Mouse (Mus musculus): Measurements from ENCODE around the gene Akap6. TPM values are rescaled to one million over a fixed set of nuclear protein-coding genes. Genes with fewer than 3 reads are reported as not detected.

Akap6 gene
- polyA plus RNA-seq (2012; rRNA removed): 4.1 and 6.3 TPM in 2 replicates

- DNase-seq (ENCODE audit: low spot score): no peak
Observed at GRCm38 (mm10) chr12:52699146-52699545, at the start of gene Akap6. Gene Akap6 (plus strand): TSS chr12:52699383.

DNA sequence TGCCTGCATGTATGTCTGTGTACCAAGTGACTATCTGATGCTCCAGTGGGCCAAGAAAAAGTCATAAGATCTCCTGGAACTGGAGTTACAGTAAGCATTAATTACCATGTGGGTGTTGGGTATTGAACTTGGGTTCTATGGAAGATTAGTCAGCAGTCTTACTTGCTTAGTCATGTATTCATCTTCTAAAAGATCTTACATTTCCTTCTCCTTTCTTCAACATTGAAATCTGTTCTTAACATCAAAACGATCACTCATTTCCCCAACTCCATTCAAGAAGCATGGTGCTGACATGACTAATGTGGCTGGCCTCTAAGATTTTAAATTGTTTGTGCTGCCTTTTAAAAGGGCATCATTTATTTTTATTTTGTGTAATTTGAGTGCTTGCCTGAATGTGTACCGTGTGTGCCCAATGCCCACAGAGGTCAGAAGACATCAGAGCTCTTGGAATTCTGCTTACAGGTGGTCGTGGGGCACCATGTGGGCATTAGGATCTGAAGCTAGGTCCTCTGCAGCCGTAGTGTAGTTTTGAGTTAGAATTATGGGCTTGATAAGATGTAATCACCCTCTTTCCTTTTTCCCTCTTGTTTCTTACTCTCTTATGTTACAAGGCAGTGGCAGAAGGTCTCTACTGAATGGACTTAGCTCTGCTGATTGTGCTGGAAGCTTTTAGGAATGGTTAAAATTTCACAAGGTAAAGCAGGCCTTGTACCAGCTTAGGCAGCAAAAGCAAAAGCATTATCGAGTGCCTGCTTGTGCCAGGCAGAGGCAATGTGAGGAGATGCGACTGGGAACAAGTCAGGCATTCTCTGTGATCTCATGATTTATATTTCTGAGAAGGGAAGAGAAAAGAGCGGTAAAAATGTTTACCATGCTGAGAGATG lies 36.0 kb upstream of the Akap6 start:
- DNase-seq (ENCODE audit: low spot score): no peak

GRCm38 (mm10) chr12:52664944-52665343 lies 34.2 kb upstream of the Akap6 start:
- DNase-seq (ENCODE audit: low spot score): no peak

DNA sequence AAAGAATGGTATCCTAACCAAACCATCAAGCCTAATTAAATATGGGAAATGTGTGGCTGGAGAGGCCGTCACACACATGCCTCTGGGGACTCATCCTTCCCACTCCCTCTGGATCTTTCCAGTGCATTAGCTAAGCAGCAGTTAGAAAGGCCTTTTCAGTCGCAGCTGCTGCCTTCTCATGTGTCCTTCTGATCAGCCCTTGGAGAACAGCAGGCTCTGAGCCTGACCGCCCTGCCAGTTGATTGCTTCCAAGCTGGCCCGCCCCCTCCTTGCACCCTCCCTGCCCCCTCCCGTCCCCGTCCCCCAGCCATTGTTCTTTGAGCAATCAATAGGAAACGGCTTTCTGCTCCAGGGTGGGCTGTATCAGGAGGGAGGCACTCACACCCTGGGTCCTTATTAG lies 27.7 kb upstream of the Akap6 start:
- no peak for DNase-seq (ENCODE audit: low spot score)

- no peak for DNase-seq (ENCODE audit: low spot score)
Observed at GRCm38 (mm10) chr12:52671943-52672342, 27.2 kb upstream of the Akap6 start.

- no peak for DNase-seq (ENCODE audit: low spot score)
Observed at GRCm38 (mm10) chr12:52673361-52673960, 25.7 kb upstream of the Akap6 start.

DNA sequence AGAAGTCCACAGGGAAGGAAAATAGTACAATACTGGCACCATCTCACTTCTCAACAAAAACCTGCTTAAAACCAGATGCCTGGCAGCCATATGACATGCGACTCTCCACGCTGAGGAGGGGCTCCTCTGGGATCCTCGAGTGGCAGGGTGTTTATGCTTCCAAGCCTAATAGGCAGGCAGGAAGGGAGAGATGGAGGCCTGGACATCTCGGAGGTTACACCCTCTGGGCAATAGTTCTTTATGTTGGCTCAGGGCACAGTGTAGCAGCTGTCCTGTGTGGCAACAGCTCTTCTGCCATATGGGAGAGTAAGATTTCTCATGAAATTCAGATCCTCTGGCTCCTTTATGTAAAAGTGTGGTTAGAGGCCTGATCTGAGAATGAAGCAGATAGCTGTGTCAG lies 24.2 kb upstream of the Akap6 start:
- DNase-seq (ENCODE audit: low spot score): no peak

DNA sequence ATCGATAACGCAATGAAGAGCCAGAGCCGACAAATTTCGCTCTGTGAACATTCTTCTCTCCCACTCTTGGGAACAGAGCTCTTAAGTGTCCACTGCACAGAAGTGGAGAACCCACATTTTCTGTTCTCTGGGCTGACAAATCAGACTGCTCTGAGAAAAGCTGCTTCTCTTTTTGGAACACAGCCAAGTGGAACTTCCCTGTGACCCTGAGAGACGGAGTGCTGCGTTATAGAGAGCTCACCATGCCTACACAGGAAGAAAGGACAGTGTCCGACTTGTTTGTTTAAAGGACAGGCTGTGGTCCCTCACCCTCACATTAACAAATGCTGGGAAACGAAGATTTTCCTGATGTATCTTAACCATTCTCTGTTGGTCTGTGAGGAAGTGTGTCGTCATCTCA lies 11.8 kb upstream of the Akap6 start:
- DNase-seq (ENCODE audit: low spot score): no peak

GRCm38 (mm10) chr12:52688712-52689111 lies 10.5 kb upstream of the Akap6 start:
- DNase-seq (ENCODE audit: low spot score): no peak

DNA sequence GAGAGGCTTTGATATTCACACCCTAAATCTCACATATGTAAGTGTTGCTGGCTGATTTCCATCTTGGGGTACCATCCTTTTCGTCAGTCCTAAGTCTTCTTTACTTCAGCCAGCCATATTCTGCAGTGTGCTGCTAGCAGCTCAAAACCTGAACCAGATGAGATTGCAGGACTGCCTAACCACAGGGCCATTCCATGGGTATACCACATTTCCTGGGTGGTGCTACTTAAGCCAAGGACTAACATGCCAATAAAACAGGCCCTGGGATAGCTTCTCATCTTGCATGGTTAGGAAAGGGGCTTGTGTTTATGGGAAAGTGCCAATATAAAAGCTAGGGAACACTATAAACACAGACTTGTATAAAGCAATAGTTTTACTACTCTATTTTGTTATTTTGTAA lies 7.6 kb upstream of the Akap6 start:
- no peak for DNase-seq (ENCODE audit: low spot score)

DNA sequence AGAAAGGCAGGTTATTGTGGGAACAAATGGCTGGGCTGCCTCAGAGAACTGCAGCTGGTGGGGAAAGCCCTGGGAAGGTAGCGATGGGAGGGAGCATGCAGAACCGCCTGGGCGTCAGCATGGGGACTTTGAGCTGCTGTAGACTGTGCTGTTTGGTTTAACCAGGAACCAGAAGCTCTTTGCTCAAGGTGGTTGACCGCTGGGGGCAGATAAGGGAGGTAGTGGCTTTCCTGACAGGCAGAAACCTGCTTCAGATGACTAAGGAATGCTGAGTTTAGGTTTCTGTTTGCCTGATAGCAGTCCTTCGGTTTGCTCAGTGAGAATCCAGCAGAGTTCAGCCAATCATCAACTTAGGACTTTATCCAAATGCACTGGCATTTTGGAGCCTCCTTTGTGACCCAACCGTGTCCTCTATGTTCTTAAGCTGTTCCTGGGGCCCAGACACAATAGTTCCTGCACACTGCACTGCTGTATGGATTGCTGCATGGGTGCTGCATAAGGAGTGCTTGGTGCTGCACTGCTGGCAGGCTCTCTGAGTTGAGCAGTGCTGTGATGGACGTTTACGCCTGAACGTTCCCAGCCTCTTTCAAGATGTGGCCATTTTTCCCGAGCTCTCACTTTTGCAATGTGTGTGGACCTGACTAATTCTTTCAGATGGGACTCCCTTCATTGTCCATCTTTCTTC lies 6.8 kb upstream of the Akap6 start:
- DNase-seq (ENCODE audit: low spot score): no peak

DNA sequence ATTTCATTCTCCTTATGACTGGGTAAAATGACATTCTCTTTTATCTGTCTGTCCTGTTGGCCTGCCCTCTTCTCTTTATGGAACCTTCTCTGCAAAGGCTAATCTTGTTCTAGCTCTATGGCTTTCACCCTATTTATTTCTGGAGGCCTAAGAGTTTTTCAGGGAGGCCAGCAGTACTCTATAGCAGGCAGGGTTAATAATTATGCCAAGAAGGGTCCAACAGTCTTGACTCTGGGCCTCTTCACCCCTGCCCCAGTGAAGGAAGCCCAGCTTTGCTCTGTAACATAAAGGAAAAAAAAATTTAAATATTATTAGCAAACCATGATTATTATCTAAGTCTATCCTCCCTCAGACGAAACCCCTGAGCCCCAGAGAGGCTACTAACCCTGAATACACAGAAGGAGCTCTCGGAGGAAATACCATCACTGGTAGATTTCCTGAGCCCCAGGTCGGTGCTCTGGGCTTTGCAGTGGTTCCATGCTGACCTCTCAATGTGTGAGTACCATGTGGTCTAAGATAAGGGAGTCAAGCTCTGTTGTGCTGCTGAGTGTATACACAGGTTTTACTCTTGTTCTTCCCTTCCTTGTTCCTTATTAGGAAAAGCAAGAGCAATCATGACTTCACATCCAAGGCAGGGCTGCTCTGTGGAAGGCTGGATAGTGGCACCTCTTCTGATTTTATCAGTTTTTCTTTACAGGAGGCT lies 1.6 kb upstream of the Akap6 start:
- no peak for DNase-seq (ENCODE audit: low spot score)

DNA sequence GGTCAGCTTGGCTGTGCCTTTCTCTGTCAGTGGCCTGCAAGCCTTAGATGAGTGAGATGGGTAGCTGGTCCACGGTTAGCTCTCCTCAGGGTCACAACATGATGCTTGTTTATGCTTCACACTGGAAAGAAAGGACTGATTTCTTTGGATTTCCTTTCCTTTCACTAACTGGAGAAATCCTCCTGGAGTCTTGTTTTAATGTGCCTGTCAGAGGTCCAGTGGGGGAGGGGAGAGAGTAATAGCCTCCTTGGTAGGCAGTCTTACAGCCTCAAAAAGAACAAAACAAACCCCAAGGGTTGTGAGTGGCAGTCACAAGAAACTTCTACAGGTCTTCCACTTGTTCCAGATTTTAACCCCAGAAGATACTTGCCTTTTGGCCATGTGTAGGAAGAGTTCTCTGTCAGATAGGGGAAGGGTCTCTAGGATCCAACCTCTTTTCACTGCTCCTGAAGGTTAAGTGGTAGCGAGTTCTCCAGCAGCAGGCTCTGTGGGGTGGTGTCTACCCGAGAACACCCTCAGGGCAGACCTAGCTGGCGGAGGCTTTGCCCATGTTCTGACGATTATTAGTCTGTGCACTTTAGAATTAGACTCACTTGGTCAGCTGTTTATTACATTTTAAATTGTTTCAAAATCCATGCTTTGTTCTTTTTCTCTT lies 780 bp upstream of the Akap6 start:
- no peak for DNase-seq (ENCODE audit: low spot score)

GRCm38 (mm10) chr12:52699961-52700696 lies 946 bp downstream of the Akap6 start:
- DNase-seq (ENCODE audit: low spot score): no peak

- DNase-seq (ENCODE audit: low spot score): no peak
Observed at GRCm38 (mm10) chr12:52700697-52701191, 1.6 kb downstream of the Akap6 start.

DNA sequence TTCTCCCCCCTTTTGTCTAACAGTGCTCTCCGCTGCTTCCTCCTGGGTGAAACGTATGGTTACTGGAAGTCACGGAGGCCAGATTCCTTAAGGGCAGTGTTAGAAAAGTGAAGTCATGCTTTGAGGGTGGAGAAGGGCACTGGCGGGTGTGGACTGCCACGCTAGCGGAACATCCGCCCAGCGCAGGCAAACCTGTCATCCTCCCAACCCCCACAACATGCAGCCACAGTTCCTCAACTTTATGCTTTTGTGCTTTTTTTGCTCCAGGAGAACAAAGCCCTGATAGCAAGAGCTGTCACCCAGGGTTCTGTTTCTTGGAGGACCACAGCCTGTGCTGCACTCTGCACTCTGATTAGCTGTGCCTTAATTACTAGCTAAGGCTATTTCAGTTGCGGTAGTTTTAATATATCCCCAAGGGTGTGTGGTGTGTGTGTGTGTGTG lies 2.0 kb downstream of the Akap6 start:
- DNase-seq (ENCODE audit: low spot score): no peak

DNA sequence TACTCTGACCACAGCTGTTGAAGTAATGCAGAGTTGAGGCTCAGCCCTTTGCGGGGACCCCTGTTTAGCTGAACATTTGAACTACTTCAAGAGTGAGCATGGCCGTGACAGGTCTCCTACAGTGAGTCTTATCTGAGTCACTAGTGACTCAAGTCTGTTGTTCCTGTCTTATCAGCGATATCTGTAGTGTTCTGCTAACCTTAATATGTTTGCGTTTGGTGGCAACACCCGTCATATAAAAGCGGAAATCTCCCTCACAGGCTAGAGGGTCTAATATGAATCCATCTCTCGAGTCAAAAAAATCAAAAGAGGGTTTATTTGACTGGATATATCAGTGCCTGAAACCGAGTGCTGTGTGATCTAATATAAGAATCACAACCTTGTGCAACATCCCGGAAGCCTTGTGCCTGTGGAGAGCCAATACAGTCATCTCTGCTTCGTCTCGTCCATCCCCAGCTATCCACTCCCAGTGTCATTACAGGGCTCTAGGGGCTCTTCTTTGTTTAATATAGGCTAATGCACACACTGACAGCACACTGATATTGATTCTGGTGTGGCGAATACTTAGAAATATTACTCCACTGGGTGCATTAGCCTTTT lies 3.3 kb downstream of the Akap6 start:
- no peak for DNase-seq (ENCODE audit: low spot score)

DNA sequence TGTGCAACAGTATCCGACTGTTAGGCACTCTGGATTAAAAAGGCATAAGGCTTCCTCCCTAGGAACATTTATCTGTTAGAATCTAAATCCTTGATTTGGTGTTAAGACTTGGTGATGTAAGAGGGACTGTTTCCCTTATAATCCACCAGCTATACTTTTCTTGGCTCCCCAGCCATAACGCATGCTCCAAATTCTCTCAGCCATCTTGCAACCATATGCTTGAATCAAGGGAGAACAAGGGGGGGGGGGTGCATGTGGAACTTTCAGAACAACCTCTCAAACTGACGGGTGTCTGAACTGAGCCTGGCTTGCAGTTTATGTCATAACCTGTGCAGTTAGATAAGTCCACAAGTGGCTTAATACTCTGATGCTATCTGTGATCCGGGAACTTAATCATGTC lies 4.9 kb downstream of the Akap6 start:
- no peak for DNase-seq (ENCODE audit: low spot score)

- DNase-seq (ENCODE audit: low spot score): no peak
Observed at GRCm38 (mm10) chr12:52704810-52705209, 5.6 kb downstream of the Akap6 start.

- DNase-seq (ENCODE audit: low spot score): no peak
Observed at GRCm38 (mm10) chr12:52711382-52711781, 12.2 kb downstream of the Akap6 start.
